Comparison of ENCODE assay signal across 13 mouse cellular contexts in the genomic region with DNA sequence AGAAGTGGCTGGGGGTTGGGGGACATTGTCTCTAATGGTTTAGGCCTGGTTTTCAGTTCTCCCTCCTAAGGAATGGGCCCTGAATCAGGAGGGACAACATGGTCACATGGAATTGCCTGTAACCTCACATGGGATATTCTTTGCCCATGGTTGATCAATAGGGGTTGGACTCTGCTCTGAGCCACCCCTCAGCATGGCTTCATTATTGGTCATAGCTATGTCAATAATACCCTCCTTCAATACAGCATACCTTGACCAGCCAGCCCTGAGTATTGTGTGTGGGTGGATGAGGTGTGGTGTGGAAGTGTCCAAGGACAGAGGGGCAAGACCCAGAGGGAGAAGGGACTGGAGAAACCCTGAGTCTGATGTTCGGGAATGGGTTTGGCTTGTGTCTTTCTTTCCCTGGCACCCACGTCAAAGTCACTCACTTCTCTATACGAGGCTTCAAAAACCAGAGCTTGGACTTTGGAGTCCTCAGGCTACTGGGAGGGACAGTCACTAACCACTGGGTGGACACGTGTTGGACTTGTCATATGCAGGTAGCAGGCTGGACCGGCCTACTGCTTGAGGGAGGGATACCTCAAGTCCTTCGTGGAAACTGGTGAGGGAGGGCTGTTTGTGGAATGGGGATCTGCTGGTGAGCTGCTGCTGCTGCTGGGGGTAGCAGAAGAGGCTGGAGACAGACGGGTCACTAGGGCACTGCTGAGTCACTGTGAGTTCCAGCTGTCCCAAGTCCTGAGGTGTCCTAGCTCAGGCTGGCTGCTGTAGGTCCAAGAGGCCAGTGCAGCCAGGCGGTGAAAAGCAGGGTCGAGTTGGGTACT. TPM values are rescaled to one million over a fixed set of nuclear protein-coding genes. Genes with fewer than 3 reads are reported as not detected.
DNase-seq lines count a peak whose midpoint lies in the region; ATAC-seq and TF ChIP-seq lines count a peak whose summit lies in the region.
"Had no signal": no experiment of that assay in that cellular context is flagged by ENCODE, and none has a peak within 500 bp of the region (broad histone marks: within the 10 kb centered on the region; RNA-seq: fewer than 3 reads in every experiment).

No protein-coding gene starts in this region.

- WGBS in heart, embryonic 12.5 days, result 58% methylated on average over 9 of the region's 9 CpGs
- 50% methylated on average over 9 of the region's 9 CpGs for WGBS in midbrain, embryonic 15.5 days
- WGBS in midbrain, postnatal 0 days, result 57% methylated on average over 9 of the region's 9 CpGs

- no peaks in the 10 kb centered on the region for H3K36me3 ChIP-seq in heart, embryonic 12.5 days
- no peaks in the 10 kb centered on the region for H3K36me3 ChIP-seq in midbrain, embryonic 15.5 days (replicated peaks)
- H3K36me3 ChIP-seq in midbrain, postnatal 0 days (ENCODE audit: insufficient read depth, low read length), result no peaks in the 10 kb centered on the region

- H3K27ac ChIP-seq in heart, embryonic 12.5 days (ENCODE audit: poor library complexity, severe bottlenecking), result no peak overlapping the region
- H3K27ac ChIP-seq in midbrain, embryonic 15.5 days, result no peak overlapping the region
- H3K27ac ChIP-seq in midbrain, postnatal 0 days (ENCODE audit: low read depth, low read length), result no peak overlapping the region

- no peak overlapping the region for H3K4me3 ChIP-seq in heart, embryonic 12.5 days
- H3K4me3 ChIP-seq in midbrain, embryonic 15.5 days, result no peak overlapping the region
- no peak overlapping the region for H3K4me3 ChIP-seq in midbrain, postnatal 0 days (ENCODE audit: low read depth, low read length)

- H3K4me1 ChIP-seq in heart, embryonic 12.5 days (replicated peaks), result peaks cover 16% of the 10 kb centered on the region
- peaks cover 17% of the 10 kb centered on the region for H3K4me1 ChIP-seq in midbrain, embryonic 15.5 days
- no peaks in the 10 kb centered on the region for H3K4me1 ChIP-seq in midbrain, postnatal 0 days (ENCODE audit: insufficient read depth, low read length)

- no peak overlapping the region for H3K9ac ChIP-seq in heart, embryonic 12.5 days
- no peak overlapping the region for H3K9ac ChIP-seq in midbrain, embryonic 15.5 days
- H3K9ac ChIP-seq in midbrain, postnatal 0 days (replicated peaks; ENCODE audit: low read length, poor library complexity, severe bottlenecking), result no peak overlapping the region

- peaks cover 56% of the 10 kb centered on the region for H3K27me3 ChIP-seq in heart, embryonic 12.5 days (replicated peaks)
- peaks cover 21% of the 10 kb centered on the region for H3K27me3 ChIP-seq in midbrain, embryonic 15.5 days (replicated peaks)
- peaks cover 12% of the 10 kb centered on the region; the same call in 1 of the 2 replicates for H3K27me3 ChIP-seq in midbrain, postnatal 0 days (ENCODE audit: insufficient read depth, low read length)

- no peak for DNase-seq in heart, postnatal 36 days
- no peak for DNase-seq in midbrain, postnatal 0 days (ENCODE audit: low spot score)
- DNase-seq in kidney, postnatal 25 days, result peak; percentile 57 to 90
- DNase-seq in left cerebral cortex, adult 9 months (ENCODE audit: low spot score in 2 of 2), result no peak
- DNase-seq in adrenal gland, postnatal 36 days, result no peak
- no peak for DNase-seq in gastrocnemius, postnatal 36 days
- DNase-seq: adrenal gland, adult 8-10 months; cerebellum, adult 9-11 months; layer of hippocampus, adult 9-11 months; thymus, postnatal 36 days had no signal

- no peak for TF ChIP-seq CTCF in midbrain, postnatal 0 days (IDR thresholded peaks at IDR 0.05)

- no peak overlapping the region for H3K4me2 ChIP-seq in heart, embryonic 12.5 days
- no peak overlapping the region for H3K4me2 ChIP-seq in midbrain, embryonic 15.5 days
- H3K4me2 ChIP-seq in midbrain, postnatal 0 days (ENCODE audit: low read depth, low read length, poor library complexity, severe bottlenecking), result no peak overlapping the region

- intact Hi-C loops in heart, postnatal 36 days (cut with DNase I), result loop anchor here (1.0 to 5.0 kb wide), 2 partner anchors 72 to 308 kb away; no protein-coding TSS in a partner anchor
- intact Hi-C loops in gastrocnemius, postnatal 36 days (cut with DNase I), result loop anchor here (1.0 kb wide), 1 partner anchor 30 kb away; no protein-coding TSS in a partner anchor

- 0 out of 2 replicates have a peak, but pooled peaks have one; percentile 16 for ATAC-seq in heart, embryonic 12.5 days (ENCODE audit: insufficient number of reproducible peaks, low FRiP score)
- 0 out of 2 replicates have a peak, but pooled peaks have one; percentile 37 for ATAC-seq in midbrain, embryonic 15.5 days (replicated peaks)
- ATAC-seq in midbrain, postnatal 0 days (ENCODE audit: low FRiP score), result no peak

- no peaks in the 10 kb centered on the region for H3K9me3 ChIP-seq in heart, embryonic 12.5 days (replicated peaks)
- H3K9me3 ChIP-seq in midbrain, embryonic 15.5 days, result no peaks in the 10 kb centered on the region
- no peaks in the 10 kb centered on the region for H3K9me3 ChIP-seq in midbrain, postnatal 0 days (ENCODE audit: low read length)

RNA-seq across cellular contexts. Expression of gene Gnat1, which starts 4.7 kb away (rescaled TPM):
- 0.97 and 1.2 TPM in 2 replicates for polyA plus RNA-seq in heart, embryonic 12.5 days (2016; fragmentation: Nextera tagmentation; extraction: Ambion mirVana)
- total RNA-seq in heart, postnatal 36 days (2021), result not detected
- polyA plus RNA-seq in midbrain, embryonic 15.5 days (2015; fragmentation: Nextera tagmentation; extraction: Ambion mirVana), result 2.1 and 2.2 TPM in 2 replicates
- total RNA-seq in midbrain, postnatal 0 days (2014; rRNA removed), result 0.52 and 0.55 TPM in 2 replicates
- 2.3 and 2.6 TPM in 2 replicates for polyA plus RNA-seq in midbrain, postnatal 0 days (2015; fragmentation: Nextera tagmentation; extraction: Ambion mirVana)
- not detected for total RNA-seq in adrenal gland, postnatal 36 days (2021)
- not detected for total RNA-seq in gastrocnemius, postnatal 36 days (2021)
- total RNA-seq: granulocyte monocyte progenitor cell, adult 5-6 weeks had no signal

RNA-seq across cellular contexts. Expression of gene Slc38a3, which starts 5.5 kb away (rescaled TPM):
- polyA plus RNA-seq in heart, embryonic 12.5 days (2016; fragmentation: Nextera tagmentation; extraction: Ambion mirVana), result 2.9 and 3.2 TPM in 2 replicates
- 10 to 100 TPM; 66.0 to 80.3 TPM for total RNA-seq in heart, postnatal 36 days (2021)
- polyA plus RNA-seq in midbrain, embryonic 15.5 days (2015; fragmentation: Nextera tagmentation; extraction: Ambion mirVana), result 31.8 and 40.4 TPM in 2 replicates
- 70.0 and 94.5 TPM in 2 replicates for total RNA-seq in midbrain, postnatal 0 days (2014; rRNA removed)
- 37.6 and 44.6 TPM in 2 replicates for polyA plus RNA-seq in midbrain, postnatal 0 days (2015; fragmentation: Nextera tagmentation; extraction: Ambion mirVana)
- 1 to 10 TPM in 1 of 2 experiments, under 1 TPM in 1; 0.30 to 1.0 TPM for total RNA-seq in adrenal gland, postnatal 36 days (2021)
- total RNA-seq in gastrocnemius, postnatal 36 days (2021), result 10 to 100 TPM; 60.6 to 81.6 TPM
- total RNA-seq: granulocyte monocyte progenitor cell, adult 5-6 weeks had no signal

RNA-seq across cellular contexts. Expression of gene Sema3f, which starts 35.5 kb away (rescaled TPM):
- 8.1 and 8.4 TPM in 2 replicates for polyA plus RNA-seq in heart, embryonic 12.5 days (2016; fragmentation: Nextera tagmentation; extraction: Ambion mirVana)
- 10 to 100 TPM; 16.0 to 16.9 TPM for total RNA-seq in heart, postnatal 36 days (2021)
- polyA plus RNA-seq in midbrain, embryonic 15.5 days (2015; fragmentation: Nextera tagmentation; extraction: Ambion mirVana), result 26.0 and 31.2 TPM in 2 replicates
- total RNA-seq in midbrain, postnatal 0 days (2014; rRNA removed), result 115 and 120 TPM in 2 replicates
- 13.5 and 14.1 TPM in 2 replicates for polyA plus RNA-seq in midbrain, postnatal 0 days (2015; fragmentation: Nextera tagmentation; extraction: Ambion mirVana)
- total RNA-seq in adrenal gland, postnatal 36 days (2021), result 10 to 100 TPM; 22.6 to 41.3 TPM
- total RNA-seq in gastrocnemius, postnatal 36 days (2021), result 1 to 10 TPM; 4.9 to 6.1 TPM
- total RNA-seq: granulocyte monocyte progenitor cell, adult 5-6 weeks had no signal

RNA-seq across cellular contexts. Expression of gene Gnai2, which starts 39.7 kb away (rescaled TPM):
- polyA plus RNA-seq in heart, embryonic 12.5 days (2016; fragmentation: Nextera tagmentation; extraction: Ambion mirVana), result 404 and 442 TPM in 2 replicates
- 100 to 1,000 TPM; 248 to 259 TPM for total RNA-seq in heart, postnatal 36 days (2021)
- polyA plus RNA-seq in midbrain, embryonic 15.5 days (2015; fragmentation: Nextera tagmentation; extraction: Ambion mirVana), result 299 and 386 TPM in 2 replicates
- total RNA-seq in midbrain, postnatal 0 days (2014; rRNA removed), result 224 and 241 TPM in 2 replicates
- polyA plus RNA-seq in midbrain, postnatal 0 days (2015; fragmentation: Nextera tagmentation; extraction: Ambion mirVana), result 260 and 264 TPM in 2 replicates
- 100 to 1,000 TPM; 221 to 245 TPM for total RNA-seq in adrenal gland, postnatal 36 days (2021)
- total RNA-seq in gastrocnemius, postnatal 36 days (2021), result 10 to 100 TPM; 65.2 to 70.5 TPM

Comparison
In these comparisons a context has a peak if more than half of its experiments do, and no peak if none do; other contexts are left out.
1. DNase-seq: peak in kidney, postnatal 25 days (2 of 2); none in heart, postnatal 36 days (0 of 2), midbrain, postnatal 0 days (single experiment), left cerebral cortex, adult 9 months (0 of 2), adrenal gland, postnatal 36 days (0 of 2) and gastrocnemius, postnatal 36 days (0 of 2).
2. RNA of gene Slc38a3, which starts 5.5 kb away (total RNA-seq): 70.0 to 94.5 TPM in midbrain, postnatal 0 days, 60.6 to 81.6 TPM in gastrocnemius, postnatal 36 days and 66.0 to 80.3 TPM in heart, postnatal 36 days; 0.30 to 1.0 TPM in adrenal gland, postnatal 36 days; every median in the first group is over 10 times any median in the second.